Mouse (Mus musculus): ENCODE data around the gene Bicc1.

DNA sequence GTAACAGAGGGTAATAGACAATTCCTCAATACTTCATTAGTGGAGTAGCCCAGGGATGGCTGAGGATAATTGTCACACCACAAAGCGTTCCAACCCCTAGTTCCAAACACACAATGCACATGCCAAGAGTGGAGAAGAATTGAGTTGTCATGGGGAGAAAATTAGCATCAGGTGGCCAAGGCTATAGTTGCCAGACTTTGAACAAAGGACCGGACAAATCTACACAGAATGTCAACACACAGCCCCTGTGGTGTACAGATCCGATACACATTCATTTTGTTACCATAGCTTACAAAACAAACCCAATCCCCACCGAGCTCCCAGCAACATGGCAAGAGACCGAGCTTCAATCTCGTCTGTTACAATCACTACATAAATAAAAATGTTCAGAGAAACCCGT, 123.0 kb downstream of the Bicc1 start:
- TF ChIP-seq CTCF (IDR thresholded peaks at IDR 0.05; ENCODE audit: low read depth) (no peak), EP300 (IDR thresholded peaks at IDR 0.05; ENCODE audit: low read depth) (no peak)
